Mouse (Mus musculus) midbrain, embryonic 11.5 days (tissue): ENCODE measurements at regions not wholly inside any gene's neighbourhood (a gene's known extent, or its start where the extent isn't known, plus 50 kb on each side); places are given as distances from the start of the nearest gene placed in this dataset.
"Not testable (repeated sequence)": the region's sequence is repeated elsewhere in the genome, so short reads cannot be mapped to it uniquely, and the experiment has no call there.

Experiments used
- ATAC-seq: fragments of 200-750 bp; cut with Nextera tagmentation; 2 replicates; pipeline ENCODE4 v1.8.0; 2017; ENCODE audit warnings: moderate TSS enrichment, moderate library complexity; ENCODE audit not compliant: low FRiP score
- DNase-seq: peaks from one replicate; pipeline ENCODE4 v3.0.0; 2015; ENCODE audit warnings: low spot score; ENCODE audit errors: missing footprints
- H3K27ac ChIP-seq: fragments of 300-500 bp; sonication (generic); 2 replicates; pipeline ENCODE4 v1.5.1; 2014; ENCODE audit warnings: low read depth, low read length
- H3K27me3 ChIP-seq: fragments of 300-500 bp; sonication (generic); 2 replicates; pipeline ENCODE4 v1.6.1; 2014; ENCODE audit warnings: mild to moderate bottlenecking, low read length, moderate library complexity, mixed read lengths; ENCODE audit not compliant: control insufficient read depth, insufficient read depth
- H3K36me3 ChIP-seq: fragments of 300-500 bp; sonication (generic); 2 replicates; pipeline ENCODE4 v1.6.1; 2014; ENCODE audit warnings: mild to moderate bottlenecking, low read length, moderate library complexity, mixed read lengths; ENCODE audit not compliant: control insufficient read depth, insufficient read depth
- H3K4me1 ChIP-seq: fragments of 300-500 bp; sonication (generic); 2 replicates; pipeline ENCODE4 v1.6.1; 2014; ENCODE audit warnings: low read length; ENCODE audit not compliant: control insufficient read depth, insufficient read depth
- H3K4me2 ChIP-seq: fragments of 300-500 bp; sonication (generic); 2 replicates; pipeline ENCODE4 v1.6.1; 2014; ENCODE audit warnings: mild to moderate bottlenecking, moderate library complexity
- H3K4me3 ChIP-seq: fragments of 300-500 bp; sonication (generic); 2 replicates; pipeline ENCODE4 v1.5.1; 2014; ENCODE audit warnings: low read depth, low read length
- H3K9ac ChIP-seq: fragments of 300-500 bp; sonication (generic); 2 replicates; pipeline ENCODE4 v1.6.1; 2014; ENCODE audit warnings: low read length
- H3K9me3 ChIP-seq: fragments of 300-500 bp; sonication (generic); 2 replicates; pipeline ENCODE4 v1.6.1; 2016; ENCODE audit warnings: low read length; ENCODE audit not compliant: control insufficient read depth
- WGBS: fragments of 180-500 bp; shearing (Covaris S2); extraction: QIAGEN DNeasy Blood & Tissue Kit; methylation state at CpG from one replicate; pipeline ENCODE4 v1.1.7; 2014; 5-methylcytosine and 5-hydroxymethylcytosine counted together

DNA sequence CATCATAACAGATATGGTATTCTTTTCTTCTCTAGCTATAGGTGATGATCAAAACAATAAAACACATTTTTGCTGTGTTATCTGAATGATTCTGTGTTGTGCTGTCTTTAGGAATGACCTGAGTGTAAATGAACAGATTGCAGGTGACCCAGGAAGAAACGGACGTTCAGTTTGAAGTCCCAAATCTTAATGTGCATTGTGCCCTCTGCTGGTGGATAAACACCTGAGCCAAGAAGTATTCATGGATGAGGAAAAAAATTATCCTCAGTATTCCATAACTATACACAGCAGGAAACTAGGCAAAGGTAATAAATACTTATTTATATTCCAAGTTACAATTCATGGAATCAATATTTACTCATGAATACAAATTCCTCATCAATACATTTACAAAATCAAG is 384.3 kb upstream of the Dab2 start:
- Histone ChIP-seq H3K4me2 (no peak overlapping the region), H3K27ac (no peak overlapping the region), H3K4me1 (no peaks in the 10 kb centered on the region), H3K4me3 (no peak overlapping the region), H3K9me3 (no peaks in the 10 kb centered on the region), H3K36me3 (no peaks in the 10 kb centered on the region), H3K9ac (no peak overlapping the region), H3K27me3 (no peaks in the 10 kb centered on the region)
- DNase-seq (no peak), ATAC-seq (no peak)
- 21% methylated on average over 2 of the region's 2 CpGs for WGBS

DNA sequence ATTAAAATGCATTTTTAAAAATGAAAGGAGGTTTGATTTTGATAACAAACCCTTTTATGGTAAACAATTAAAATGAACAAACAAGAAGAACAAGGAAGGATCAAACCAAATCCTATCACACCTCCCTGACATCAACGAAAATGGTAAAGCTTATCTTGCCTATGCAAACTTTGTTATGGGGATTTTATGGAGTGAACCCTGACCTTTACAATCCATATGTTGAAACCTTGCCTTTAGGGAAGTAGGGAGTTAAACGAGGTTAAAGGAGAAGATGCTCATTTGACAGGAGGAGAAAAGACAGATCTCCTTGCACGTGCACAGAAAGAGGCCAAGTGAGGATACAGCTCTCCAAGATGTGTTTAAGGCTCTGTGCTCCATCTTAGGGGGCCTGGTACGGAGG is 379.5 kb upstream of the Dab2 start:
- 72% methylated on average over 4 of the region's 4 CpGs for WGBS
- Histone ChIP-seq H3K27ac (no peak overlapping the region), H3K4me3 (no peak overlapping the region), H3K4me2 (no peak overlapping the region), H3K27me3 (no peaks in the 10 kb centered on the region), H3K36me3 (no peaks in the 10 kb centered on the region), H3K4me1 (no peaks in the 10 kb centered on the region), H3K9ac (no peak overlapping the region), H3K9me3 (no peaks in the 10 kb centered on the region)
- DNase-seq, result no peak
- no peak for ATAC-seq

DNA sequence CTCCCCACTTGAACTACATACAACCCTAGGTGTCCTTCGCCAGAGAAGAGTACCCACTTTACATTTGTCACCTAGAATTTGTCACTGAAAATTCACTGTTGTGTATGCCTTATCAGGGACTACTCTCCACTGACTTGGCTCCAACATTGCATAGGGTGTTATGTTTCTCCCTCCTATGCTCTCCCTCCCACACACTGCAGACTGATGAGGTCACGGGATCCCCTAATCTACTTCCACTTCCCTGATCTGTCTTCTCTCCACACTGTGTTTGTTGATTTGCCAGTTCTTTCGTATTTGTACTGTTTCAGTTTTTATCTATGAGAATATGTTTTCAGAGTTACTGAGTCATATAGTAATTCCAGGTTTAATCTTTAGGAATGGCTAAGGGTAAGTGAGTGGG is 371.8 kb upstream of the Dab2 start:
- H3K27me3 ChIP-seq, result no peaks in the 10 kb centered on the region
- H3K4me1 ChIP-seq, result no peaks in the 10 kb centered on the region
- H3K9ac ChIP-seq, result no peak overlapping the region
- no peak overlapping the region for H3K27ac ChIP-seq
- H3K4me3 ChIP-seq, result no peak overlapping the region
- no peaks in the 10 kb centered on the region for H3K36me3 ChIP-seq
- H3K4me2 ChIP-seq, result no peak overlapping the region
- 76% methylated on average over 3 of the region's 3 CpGs for WGBS
- no peak for ATAC-seq
- DNase-seq, result no peak
- H3K9me3 ChIP-seq, result no peaks in the 10 kb centered on the region

- Histone ChIP-seq H3K27me3 (no peaks in the 10 kb centered on the region), H3K36me3 (no peaks in the 10 kb centered on the region), H3K9me3 (no peaks in the 10 kb centered on the region), H3K4me2 (no peak overlapping the region), H3K4me1 (no peaks in the 10 kb centered on the region), H3K27ac (no peak overlapping the region), H3K9ac (no peak overlapping the region), H3K4me3 (no peak overlapping the region)
- no peak for DNase-seq
- 26% methylated on average over 3 of the region's 3 CpGs for WGBS
- no peak for ATAC-seq
Observed at GRCm38 (mm10) chr15:5933586-5933985, 366.0 kb upstream of the Dab2 start.

GRCm38 (mm10) chr15:5940945-5941344 is 358.6 kb upstream of the Dab2 start:
- Histone ChIP-seq H3K9ac (no peak overlapping the region), H3K27ac (no peak overlapping the region), H3K4me2 (no peak overlapping the region), H3K36me3 (no peaks in the 10 kb centered on the region), H3K4me3 (no peak overlapping the region), H3K4me1 (no peaks in the 10 kb centered on the region), H3K9me3 (no peaks in the 10 kb centered on the region), H3K27me3 (no peaks in the 10 kb centered on the region)
- DNase-seq (no peak), ATAC-seq (no peak)
- 61% methylated on average over 2 of the region's 2 CpGs for WGBS

DNA sequence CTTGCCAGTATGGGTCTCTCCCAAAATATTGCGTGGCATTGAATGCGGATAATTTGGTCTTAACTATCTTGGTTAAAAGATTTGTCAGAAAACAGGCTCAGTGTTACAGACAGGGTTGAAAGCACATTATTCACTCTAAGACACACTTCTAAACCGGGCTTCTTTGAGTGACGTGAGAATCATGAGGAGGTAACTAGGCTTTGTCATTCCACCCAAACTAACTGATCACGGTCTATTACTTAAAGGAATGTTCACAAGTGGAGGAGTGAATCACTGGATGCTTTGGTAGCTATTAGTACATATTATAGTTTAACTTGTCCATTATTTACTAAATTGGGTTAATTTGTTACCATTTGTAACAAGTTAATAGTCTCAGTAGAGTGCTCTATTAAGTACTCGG is 352.9 kb upstream of the Dab2 start:
- Histone ChIP-seq H3K9ac (no peak overlapping the region), H3K27ac (no peak overlapping the region), H3K4me3 (no peak overlapping the region), H3K4me2 (no peak overlapping the region), H3K9me3 (no peaks in the 10 kb centered on the region), H3K36me3 (no peaks in the 10 kb centered on the region), H3K4me1 (no peaks in the 10 kb centered on the region), H3K27me3 (no peaks in the 10 kb centered on the region)
- ATAC-seq (no peak), DNase-seq (no peak)
- 91% methylated on average over 6 of the region's 6 CpGs for WGBS

DNA sequence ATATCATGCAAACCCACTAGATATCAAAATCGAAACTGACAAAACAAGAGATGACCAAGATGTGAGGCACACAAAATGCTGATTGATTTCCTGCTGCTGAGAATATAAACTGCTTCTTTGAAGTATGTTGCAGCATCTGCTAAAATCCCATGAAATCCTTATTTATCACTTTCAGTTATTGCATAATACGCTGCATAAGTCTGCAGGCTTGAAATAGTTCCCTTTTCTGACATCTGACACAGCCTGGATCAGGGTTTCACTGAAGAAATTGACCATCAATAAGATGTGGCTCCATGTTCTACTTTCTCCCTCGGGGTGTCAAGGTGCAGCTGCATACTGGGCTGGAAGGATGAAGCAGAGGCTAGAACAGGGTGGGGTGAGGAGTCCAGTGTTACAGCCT is 348.7 kb upstream of the Dab2 start:
- H3K27me3 ChIP-seq, result no peaks in the 10 kb centered on the region
- no peaks in the 10 kb centered on the region for H3K9me3 ChIP-seq
- 82% methylated on average over 3 of the region's 3 CpGs for WGBS
- H3K4me3 ChIP-seq, result no peak overlapping the region
- ATAC-seq, result no peak
- H3K4me1 ChIP-seq, result no peaks in the 10 kb centered on the region
- no peak overlapping the region for H3K9ac ChIP-seq
- H3K27ac ChIP-seq, result no peak overlapping the region
- no peaks in the 10 kb centered on the region for H3K36me3 ChIP-seq
- H3K4me2 ChIP-seq, result no peak overlapping the region
- DNase-seq, result no peak

- ATAC-seq, H3K36me3 ChIP-seq, H3K27me3 ChIP-seq, H3K4me1 ChIP-seq, H3K9ac ChIP-seq, H3K9me3 ChIP-seq, H3K4me3 ChIP-seq, H3K27ac ChIP-seq, H3K4me2 ChIP-seq, DNase-seq: not testable (repeated sequence)
- WGBS, result 98% methylated on average over 2 of the region's 2 CpGs
Observed at GRCm38 (mm10) chr15:5951661-5952060, 347.9 kb upstream of the Dab2 start.

GRCm38 (mm10) chr15:5953106-5953505 is 346.5 kb upstream of the Dab2 start:
- Histone ChIP-seq H3K4me3 (no peak overlapping the region), H3K27ac (no peak overlapping the region), H3K9ac (no peak overlapping the region), H3K36me3 (no peaks in the 10 kb centered on the region), H3K4me1 (no peaks in the 10 kb centered on the region), H3K9me3 (no peaks in the 10 kb centered on the region), H3K4me2 (no peak overlapping the region), H3K27me3 (no peaks in the 10 kb centered on the region)
- ATAC-seq, result no peak
- no peak for DNase-seq
